Mouse (Mus musculus) bone marrow macrophage, adult 2 months (primary cell): ENCODE measurements around the gene P2rx1.

Experiments
- CTCF ChIP-seq: IDR thresholded peaks from 2 replicates; pipeline ENCODE4 v1.5.1; 2012; ENCODE audit warnings: low read depth, mild to moderate bottlenecking, low read length, moderate library complexity
- POLR2A ChIP-seq: IDR thresholded peaks from 2 replicates; pipeline ENCODE4 v1.6.1; 2012; ENCODE audit warnings: mild to moderate bottlenecking, low read depth, low read length, borderline replicate concordance

- TF ChIP-seq CTCF (no peak), POLR2A (no peak)
Measured at GRCm38 (mm10) chr11:73044789-73045188, 45.9 kb downstream of the P2rx1 start.
